Mouse (Mus musculus): ENCODE measurements at regions not wholly inside any gene's neighbourhood (a gene's known extent, or its start where the extent isn't known, plus 50 kb on each side); places are given as distances from the start of the nearest gene placed in this dataset.
"Not testable (repeated sequence)": the region's sequence is repeated elsewhere in the genome, so short reads cannot be mapped to it uniquely, and the experiment has no call there.

DNA sequence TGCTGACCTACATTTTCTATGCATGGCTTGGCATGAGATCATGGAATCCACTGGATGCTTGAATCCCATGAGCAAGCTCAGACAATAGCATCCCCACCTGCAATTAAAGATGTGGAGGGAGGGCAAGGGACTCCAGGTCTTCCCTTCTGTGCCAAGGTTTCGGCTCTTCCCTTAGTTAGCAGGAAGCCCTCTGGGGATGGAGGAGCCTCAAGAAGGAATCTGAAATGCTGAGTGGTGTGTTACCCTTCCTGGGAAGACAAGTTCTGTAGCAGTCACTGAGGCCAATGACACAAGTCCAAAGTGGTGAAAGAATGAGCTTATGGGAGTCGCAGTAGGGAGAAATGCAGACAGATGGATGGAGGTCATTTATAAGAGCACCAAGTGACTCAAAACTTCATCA lies 125.4 kb upstream of the Dapk1 start:
- no peak for DNase-seq

DNA sequence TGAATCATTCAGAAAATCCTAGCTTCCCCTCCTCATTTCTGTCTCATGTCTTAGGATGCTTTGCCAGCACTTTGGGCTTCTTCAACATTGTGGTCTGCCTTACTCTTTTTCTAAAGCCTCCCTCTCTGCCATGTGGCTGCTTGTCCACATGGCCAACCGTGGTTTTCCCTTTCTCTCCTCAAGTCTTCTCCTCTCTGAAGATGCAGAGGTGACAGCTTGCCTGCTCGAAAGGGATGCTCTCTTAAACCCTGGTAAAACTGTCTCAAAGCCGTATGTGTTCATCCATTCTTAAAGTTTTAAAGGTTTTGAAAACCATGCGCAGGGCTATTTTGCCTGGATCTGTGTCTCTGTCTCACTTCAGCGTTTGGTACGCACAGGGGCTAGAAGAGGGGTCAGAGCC lies 123.4 kb upstream of the Dapk1 start:
- no peak for DNase-seq

DNA sequence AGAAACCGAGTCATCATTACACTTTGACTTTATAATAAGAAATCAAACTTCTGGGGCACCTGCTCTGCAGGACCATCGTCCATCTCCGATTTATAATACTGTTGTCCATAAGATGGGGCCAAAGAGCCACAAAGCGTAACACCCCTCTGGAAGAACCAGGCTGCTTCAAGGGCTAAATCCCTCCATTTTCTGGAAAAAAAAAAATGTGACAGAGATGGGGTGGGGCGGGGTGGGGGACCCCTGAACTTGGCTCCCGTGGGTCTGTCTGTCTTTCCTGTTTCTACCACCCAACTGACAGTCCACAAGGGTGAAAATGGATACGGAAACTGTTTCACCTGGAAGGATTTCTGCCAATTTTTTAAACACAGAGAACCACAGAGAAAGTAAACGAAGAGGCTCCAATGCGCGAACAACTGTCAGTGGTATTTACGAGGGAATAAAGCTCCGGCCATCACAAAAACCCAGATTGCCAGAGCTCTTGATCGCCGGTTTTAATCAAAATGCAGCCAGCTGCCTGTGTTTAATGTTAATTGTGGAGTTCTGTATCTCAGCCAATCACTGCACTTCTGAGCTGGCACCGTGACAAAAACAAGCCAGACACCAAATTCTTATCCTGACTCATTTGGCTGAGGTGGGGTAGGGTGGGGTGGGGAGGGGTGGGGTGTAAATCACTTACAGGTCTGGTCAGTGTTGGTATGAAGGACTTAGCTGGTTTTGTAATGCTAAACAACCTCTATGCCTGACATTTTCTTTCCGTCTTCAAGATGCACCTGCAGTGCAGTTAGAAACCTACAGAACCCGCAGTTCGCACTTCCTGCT lies 122.5 kb upstream of the Dapk1 start:
- no peak for DNase-seq

DNA sequence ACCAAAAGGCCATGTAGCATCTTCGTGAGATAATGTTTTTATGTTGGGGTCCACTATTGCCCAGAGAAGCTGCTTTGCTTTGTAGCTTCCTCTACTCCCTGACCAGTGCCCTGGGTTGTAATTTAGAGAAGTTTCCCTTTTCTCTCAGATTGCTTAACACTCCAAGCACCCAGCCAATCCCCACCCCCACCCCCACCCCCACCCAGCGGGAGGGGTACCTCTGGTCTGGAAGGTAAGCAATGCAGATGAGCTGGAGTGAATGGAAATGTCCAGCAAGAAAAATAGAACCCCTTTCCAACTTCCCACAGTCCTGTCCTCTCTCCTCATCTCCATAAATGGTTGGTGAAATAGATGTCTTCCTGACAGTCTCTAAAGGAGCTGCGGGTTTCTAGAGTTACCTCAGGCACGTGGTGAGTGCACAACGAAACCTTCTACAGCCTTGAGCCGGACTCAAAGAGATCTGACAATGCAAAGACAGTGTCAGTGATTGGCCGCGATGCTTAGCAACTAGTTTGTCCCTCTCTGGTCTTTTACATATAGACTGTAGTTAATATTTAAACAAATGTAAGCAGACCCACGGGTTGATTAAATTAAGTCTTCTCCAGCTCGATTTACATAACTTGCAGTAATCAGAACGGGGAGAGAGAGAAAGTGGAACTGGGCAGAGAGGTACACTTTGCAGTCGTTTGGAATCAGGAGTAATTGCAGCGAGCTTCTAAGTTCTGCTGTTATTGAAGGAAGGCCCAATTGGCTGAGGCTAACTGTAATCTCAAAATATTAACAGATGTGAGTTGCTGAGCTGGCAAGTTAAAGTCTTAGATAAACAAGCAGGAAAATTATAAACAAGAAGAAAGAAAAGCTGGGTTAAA lies 121.7 kb upstream of the Dapk1 start:
- DNase-seq: no peak

DNA sequence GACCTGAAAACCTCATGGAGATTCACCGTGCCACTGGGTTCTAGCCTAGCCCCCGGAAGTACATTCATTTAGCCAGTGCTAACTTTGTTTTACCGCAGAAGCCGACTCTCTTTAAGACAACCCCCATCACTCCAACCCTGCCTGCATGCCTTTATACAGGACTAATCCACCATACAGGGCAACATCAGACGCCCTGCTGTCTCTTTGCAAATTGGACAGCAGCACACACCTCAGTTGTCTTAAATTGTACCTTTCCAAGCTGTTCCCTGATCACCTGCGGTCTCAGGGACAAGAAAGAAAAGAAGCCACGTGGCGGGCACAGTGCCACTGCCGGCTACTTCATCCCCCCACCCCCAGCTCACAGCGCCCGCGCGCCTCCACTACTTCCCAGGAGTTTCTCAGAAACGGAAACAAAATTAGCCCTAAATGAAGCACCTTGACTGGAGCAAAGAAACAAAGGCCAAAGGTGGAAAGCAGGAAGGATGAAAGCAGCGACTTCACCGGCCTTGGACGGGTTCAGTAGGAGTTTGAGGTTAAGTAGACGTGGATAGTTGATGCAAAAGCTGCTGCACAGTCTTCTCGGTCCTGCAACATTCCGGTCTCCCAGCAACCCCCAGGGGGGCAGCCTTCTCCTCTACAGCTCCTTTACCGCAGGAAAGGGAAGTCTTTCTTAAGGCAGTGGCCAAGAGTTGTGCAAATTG lies 120.9 kb upstream of the Dapk1 start:
- no peak for DNase-seq

DNA sequence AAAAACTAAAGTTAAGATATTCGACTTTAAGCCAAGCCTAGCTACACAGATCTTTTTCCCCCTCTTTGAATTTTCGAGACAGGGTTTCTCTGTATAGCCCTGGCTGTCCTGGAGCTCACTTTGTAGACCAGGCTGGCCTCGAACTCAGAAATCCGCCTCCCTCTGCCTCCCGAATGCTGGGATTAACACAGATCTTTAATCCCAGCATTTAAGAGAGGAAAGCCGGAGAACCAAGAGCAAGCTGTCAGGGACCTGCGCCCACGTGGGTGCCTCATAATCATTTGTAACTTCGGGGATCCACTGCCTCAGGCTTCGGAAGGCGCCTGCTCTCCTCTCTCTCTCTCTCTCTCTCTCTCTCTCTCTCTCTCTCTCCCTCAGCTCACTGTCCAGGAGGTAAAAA lies 120.3 kb upstream of the Dapk1 start:
- DNase-seq: not testable (repeated sequence)

DNA sequence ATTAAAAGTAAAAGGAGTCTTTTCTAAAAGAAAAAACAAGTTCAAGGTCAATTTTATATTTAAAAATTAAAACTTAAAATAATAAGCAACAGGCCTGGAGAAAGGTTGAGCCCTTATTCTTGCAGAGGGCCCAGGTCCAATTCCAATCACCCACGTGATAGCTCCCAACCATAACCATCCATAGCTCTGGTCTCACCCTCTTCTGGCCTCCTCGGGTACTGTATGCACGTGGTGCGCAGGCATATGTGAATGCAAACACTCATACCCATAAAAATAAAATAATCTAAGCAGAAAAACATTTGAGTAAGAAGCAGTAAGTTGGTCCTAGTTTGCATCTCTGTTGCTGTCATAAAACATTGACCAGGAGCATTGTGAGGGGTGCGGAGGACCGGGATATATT lies 119.8 kb upstream of the Dapk1 start:
- no peak for DNase-seq

DNA sequence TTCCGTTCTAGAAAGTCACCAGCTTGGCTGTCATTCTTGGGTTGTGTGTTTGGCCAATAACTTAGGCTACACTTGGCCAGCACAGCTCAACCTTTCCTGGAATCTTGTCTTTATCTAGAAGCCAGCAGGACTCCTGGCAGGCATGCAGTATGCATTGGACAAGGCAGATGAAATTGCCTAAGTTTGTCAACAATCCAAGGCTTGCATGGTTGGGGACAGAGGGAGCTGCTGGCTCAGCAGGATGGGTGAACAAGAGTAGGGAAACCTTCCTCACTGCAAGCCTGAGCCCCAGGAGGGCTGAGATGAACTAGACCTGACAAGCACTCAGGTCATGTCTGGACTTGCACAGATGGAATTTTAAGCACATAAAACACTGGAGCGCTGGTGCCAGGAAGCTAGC lies 115.6 kb upstream of the Dapk1 start:
- no peak for DNase-seq

DNA sequence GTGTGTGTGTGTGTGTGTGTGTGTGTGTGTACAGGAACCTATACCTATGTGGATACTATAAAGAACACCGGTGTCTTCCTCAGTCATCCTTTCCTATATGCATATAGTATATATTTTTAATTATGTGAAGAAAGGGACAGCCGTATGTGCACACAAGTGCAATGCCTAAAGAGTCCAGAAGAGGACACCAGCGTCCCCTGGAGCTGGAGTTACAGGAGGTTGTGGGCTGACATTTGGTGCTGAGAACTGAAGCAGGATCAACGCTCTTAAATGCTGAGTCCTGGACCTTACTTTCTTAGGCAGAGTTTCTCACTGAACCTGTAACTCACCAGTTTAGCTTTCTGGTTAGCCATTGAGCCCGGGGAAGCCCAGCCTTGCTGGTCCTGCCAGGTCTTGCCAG lies 114.9 kb upstream of the Dapk1 start:
- no peak for DNase-seq

DNA sequence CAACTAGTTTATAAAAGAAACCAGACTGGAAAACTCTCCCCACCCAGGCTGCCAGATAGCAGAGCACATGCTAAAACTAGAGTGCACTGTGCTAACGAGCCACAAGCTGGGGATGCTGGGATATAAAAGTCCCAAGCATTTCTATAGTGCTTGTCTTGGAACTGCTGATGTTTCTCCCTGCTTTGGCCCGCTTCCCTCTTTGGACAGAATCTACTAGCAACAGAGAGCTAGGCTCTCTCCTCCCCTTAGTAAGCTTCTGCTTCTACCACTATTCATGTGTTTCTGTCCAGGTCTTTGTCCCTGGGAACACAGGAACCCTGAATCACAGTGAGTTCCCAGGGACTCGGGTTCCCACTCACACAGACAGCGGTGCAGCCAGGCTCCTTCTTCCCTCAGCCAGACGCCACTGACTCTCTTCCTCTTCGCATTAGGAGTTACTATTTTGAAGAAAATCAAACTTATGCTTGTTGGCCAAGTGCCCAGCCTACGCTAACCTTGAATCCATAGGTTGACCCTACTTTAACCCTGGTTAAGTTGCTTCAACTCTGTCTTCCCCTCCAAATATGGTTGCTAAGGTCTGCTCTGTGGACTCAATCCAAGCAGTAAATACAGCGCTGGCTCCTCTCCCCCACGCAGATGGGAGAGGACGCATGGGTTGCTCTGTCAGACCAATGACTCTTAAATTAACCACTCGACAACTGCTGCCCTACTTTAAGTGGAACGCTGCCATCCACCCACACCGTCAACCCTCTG lies 113.4 kb upstream of the Dapk1 start:
- no peak for DNase-seq

DNA sequence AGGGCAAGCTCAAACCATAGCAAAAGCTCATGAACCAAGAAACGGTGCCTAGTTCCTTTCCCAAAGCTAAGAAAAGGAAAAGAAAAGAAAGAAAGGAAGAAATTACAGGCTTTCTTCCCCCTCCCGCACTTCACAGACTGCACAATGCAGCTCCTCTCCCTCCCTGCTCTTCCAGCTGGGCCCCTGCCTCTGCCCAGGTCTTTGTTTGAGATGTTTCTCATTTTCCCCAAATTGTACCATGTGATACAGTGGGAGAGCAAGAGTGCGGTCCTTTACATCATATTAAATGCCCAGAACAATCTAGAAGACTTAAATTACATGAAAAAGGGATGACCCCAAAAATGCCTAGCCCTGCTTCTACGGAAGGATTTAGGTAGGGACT lies 112.9 kb upstream of the Dapk1 start:
- DNase-seq: no peak

DNA sequence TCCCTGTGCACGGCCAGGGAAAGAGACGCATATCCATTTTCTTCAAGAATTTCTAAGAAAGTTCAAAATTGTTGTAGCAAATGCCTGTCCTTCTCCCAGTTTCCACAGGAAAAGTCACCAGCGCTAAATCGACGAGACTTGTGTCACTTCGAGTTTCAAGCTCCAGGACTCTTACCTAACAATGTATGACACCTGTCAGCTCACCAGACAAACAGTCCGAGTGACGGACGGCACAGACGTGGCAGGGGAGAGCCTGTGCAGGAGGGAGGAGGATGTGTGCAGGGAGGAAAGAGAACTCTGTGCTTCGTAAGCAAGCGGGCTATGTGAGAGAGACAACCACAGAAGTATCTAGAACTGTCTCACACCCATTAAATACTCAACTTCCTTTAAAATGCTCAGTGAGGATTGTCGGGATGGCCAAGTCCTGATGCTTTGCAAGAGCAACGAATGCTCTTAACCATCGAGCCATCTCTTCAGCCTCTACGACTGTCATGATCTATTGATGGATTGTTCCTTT lies 109.7 kb upstream of the Dapk1 start:
- DNase-seq: no peak

DNA sequence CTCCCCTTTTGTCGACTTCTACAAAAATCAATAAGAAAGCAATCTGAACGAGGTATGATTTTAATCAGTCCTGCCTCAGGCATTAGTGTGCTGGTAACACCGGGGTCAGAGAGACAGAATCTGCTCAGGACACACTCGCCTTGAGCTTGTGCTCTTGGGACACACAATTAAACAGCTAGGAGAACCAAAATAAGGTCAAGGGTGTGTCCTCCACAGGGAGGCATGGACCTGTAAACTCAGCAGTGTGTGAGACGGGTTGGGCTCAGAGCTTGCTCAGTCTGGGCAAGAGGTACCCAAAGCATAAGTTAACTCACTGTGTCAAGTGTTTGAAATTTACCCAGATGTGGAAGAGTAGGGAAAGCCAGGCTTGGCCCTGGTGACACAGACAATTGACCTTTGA lies 107.9 kb upstream of the Dapk1 start:
- no peak for DNase-seq

DNA sequence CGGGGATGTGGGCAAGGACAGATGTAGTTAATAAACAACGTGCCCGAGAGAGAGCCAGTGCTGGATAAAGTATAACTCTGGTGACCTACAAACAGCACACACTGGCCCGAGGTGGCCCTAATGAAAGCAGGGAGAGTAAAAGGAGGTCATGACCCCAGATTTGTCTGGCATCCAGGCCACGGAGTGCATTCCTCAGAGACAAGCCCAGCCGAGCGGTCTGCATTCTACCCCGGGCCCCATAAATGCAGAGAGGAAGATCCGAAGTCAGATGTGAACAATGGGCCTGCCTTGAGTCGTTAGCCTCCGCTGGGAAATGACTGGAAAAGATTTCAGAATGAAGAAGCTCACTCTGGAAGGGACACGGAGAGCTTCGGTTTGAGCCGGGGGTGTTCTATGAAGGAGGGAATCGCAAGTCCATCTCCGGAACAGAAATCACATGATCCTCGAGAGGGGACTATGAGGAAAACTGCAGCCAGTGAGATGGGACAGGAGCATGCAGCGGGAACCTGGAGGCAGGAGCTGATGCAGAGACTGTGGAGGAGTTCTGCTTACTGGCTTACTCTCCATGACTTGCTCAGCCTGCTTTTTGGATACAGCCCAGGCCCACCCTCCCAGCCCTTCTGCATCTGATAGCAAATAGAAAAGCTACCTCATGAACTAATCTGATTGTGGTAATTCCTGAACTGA lies 103.9 kb upstream of the Dapk1 start:
- DNase-seq: no peak

DNA sequence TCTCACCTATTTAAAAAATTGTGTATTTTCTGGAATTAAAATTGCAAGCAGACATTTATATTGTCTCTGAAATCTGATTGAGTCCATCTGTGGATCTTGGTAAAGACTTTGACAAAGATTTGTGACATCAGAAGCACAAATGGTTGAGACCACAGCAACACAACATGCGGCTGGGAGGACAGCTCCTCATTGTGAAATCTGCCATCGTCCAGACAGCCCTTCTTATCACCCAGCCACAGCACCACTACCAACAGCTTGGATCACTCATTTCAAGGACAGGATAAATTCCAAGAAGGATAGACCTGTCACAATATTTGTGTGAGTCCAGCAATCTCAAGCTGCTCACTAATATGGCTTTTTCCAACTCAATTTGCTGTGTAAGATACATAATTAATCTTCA lies 97.6 kb upstream of the Dapk1 start:
- no peak for DNase-seq

DNA sequence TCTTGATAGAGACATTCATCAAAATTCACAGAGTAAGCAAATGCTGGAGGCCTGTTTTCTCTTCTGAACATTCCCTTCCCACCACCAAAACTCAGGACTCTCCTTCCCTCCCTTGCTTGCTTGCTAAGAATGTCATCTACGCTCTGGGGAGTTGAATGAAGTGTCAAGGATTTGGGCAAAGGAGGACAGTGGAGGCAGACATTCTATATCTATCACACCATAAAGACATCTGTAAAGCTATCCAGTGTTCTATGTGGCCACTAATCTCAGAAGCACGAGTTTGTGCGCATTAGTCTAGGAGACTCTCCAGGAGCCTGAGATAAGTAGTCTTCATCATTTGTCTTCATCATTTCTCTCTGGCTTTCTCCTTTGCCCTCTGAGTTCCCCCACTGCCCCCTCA lies 94.1 kb upstream of the Dapk1 start:
- no peak for DNase-seq

DNA sequence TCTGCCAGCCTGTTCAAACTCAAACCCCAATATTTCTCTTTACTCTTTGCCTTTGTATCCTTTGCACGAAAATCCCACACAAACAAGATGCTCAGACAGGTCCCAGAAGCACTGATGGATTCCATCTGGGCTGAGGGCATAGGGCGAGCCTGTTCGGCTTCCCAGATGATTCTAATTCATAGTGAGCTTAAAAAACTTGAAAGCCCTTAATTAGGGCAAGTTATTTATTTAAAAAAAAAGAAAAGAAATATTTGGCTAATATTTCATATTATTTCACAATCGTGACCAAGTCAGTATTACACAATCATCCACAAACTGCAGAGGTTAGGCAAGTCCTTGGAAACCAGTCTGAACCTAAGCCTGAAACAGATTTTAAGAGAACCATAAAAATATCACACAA lies 93.7 kb upstream of the Dapk1 start:
- DNase-seq: no peak

DNA sequence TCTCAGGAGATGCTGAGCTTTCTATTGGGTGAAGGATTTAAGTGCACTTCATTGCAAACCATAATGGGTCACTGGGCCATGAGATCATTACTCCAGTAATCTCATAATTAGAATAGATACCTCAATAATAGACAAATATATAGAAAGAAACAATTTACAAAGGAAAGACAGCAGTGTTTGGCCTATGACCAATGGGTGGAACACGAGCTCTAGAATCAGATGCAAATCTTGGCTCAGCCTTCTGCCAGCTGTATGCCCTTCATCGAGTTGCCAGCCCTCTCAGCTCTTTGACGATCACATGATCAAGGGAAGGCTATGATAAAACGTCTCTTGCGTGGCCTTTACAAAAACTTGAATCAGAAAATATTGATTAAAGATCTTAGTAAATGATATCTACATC lies 92.9 kb upstream of the Dapk1 start:
- DNase-seq: no peak

DNA sequence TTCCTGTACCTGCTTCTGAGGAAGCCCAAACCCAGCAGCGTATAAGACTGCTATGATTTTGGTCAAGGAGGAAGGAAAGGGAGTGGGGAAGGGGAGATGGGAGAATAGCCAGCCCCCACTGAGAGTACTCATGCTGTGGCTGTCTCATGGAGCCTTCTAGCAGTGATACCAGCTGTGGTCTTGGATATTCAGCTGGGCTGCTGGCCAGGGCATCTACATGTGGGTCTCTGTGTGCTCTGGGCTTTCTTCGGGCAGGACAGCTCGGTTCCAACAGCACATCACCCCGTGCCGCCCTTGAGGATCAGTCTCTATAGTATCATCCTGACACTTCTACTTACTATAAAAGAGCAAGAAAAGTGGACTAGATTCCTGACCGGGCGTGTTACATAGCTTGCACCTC lies 90.6 kb upstream of the Dapk1 start:
- no peak for DNase-seq

DNA sequence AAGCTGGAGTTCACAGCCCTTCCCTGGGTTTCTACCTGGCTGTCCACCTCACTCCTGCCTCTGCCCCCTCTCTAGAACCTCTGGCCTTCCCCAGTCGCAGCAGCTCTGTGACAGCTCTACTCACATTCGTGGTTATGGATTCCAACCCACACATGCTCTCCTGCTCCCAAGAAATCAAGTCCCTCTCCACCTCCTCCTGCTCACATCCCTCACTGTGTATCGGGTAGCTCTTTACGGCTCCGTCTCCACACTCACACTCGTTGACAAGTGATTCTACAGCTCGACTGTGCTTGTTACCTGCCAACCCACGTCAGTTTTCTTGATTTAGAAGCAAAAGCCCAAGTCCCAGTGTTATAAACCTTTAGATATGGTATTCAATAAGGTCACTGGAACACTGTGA lies 90.1 kb upstream of the Dapk1 start:
- DNase-seq: no peak

DNA sequence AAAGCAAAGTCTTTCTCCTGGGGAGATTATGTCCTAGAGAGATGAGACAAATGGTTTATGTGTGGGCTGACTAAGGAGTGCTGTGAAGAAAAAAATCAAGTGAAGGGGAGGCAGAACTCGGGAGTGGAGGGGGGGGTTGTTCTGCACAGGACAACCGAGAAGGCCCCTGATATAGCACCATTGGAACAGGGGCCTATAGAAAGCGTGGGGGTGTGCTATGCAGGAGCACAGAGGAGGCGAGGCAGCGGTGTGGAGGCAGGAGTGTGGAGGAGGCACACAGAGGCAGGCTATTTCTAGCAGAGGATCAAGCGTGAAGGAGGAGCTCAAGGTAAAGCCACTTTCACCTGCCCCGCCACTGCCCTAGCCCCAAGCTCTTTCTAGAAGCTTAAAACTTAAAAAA lies 88.0 kb upstream of the Dapk1 start:
- no peak for DNase-seq

DNA sequence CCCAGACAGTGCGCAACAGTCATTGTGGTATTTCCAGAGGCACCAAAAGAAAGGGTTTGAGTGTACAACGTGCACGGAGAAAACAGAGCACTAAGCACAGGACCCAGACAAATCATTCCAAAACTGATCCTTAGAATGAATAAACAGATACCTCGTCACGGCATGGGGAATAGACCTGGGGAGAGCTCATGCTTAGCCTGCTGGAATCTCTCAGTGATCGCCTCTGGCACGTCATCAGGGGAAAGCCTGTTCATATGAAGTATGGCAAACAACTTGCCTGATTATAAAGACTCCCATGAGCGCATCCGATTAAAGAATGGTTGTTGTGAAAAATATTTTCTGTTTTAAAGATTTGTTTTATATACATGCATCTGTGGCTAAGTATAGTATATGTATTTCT lies 86.9 kb upstream of the Dapk1 start:
- DNase-seq: no peak
